Mouse (Mus musculus): ENCODE results near the gene Lss. TPM values are rescaled to one million over a fixed set of nuclear protein-coding genes. Genes with fewer than 3 reads are reported as not detected.
A peak's percentile ranks its signal among the peaks of the same experiment; 100 is the strongest.

The Lss gene
- polyA plus RNA-seq, 1 experiment = 111 TPM

- H3K27me3 ChIP-seq (ENCODE audit: control insufficient read depth, insufficient read depth, low read length, poor library complexity, severe bottlenecking) = no peaks in the 10 kb centered on the region
- no peaks in the 10 kb centered on the region for H3K9me3 ChIP-seq (replicated peaks; ENCODE audit: control insufficient read depth, insufficient read depth, low read length, poor library complexity, severe bottlenecking)
- H3K4me3 ChIP-seq (ENCODE audit: low read depth, low read length) = no peak overlapping the region
- TF ChIP-seq POLR2A (IDR thresholded peaks at IDR 0.05; ENCODE audit: insufficient read depth, low read length) = no peak
- TF ChIP-seq EP300 (IDR thresholded peaks at IDR 0.05; ENCODE audit: insufficient read depth, low read depth, low read length) = no peak
- no peak for TF ChIP-seq CTCF (IDR thresholded peaks at IDR 0.05; ENCODE audit: low read depth, low read length)
- no peak overlapping the region for H3K27ac ChIP-seq (ENCODE audit: insufficient read depth, low read length)
- peaks cover 29% of the 10 kb centered on the region for H3K36me3 ChIP-seq (ENCODE audit: control insufficient read depth, insufficient read depth, low read length, poor library complexity, severe bottlenecking)
- H3K9ac ChIP-seq (ENCODE audit: low read depth, poor library complexity, severe bottlenecking) = no peak overlapping the region
- H3K4me1 ChIP-seq (ENCODE audit: control insufficient read depth, insufficient read depth, low read length) = no peaks in the 10 kb centered on the region
Measured at GRCm38 (mm10) chr10:76548218-76548617, 16.8 kb downstream of the Lss start.

GRCm38 (mm10) chr10:76550458-76550857 is 19.1 kb downstream of the Lss start:
- Histone ChIP-seq H3K36me3 (ENCODE audit: control insufficient read depth, insufficient read depth, low read length, poor library complexity, severe bottlenecking) (peaks cover 30% of the 10 kb centered on the region), H3K9ac (ENCODE audit: low read depth, poor library complexity, severe bottlenecking) (no peak overlapping the region), H3K4me1 (ENCODE audit: control insufficient read depth, insufficient read depth, low read length) (no peaks in the 10 kb centered on the region), H3K27ac (ENCODE audit: insufficient read depth, low read length) (no peak overlapping the region), H3K4me3 (ENCODE audit: low read depth, low read length) (no peak overlapping the region), H3K27me3 (ENCODE audit: control insufficient read depth, insufficient read depth, low read length, poor library complexity, severe bottlenecking) (no peaks in the 10 kb centered on the region), H3K9me3 (replicated peaks; ENCODE audit: control insufficient read depth, insufficient read depth, low read length, poor library complexity, severe bottlenecking) (no peaks in the 10 kb centered on the region)
- TF ChIP-seq EP300 (IDR thresholded peaks at IDR 0.05; ENCODE audit: insufficient read depth, low read depth, low read length) (no peak), CTCF (IDR thresholded peaks at IDR 0.05; ENCODE audit: low read depth, low read length) (peak; percentile 55), POLR2A (IDR thresholded peaks at IDR 0.05; ENCODE audit: insufficient read depth, low read length) (no peak)

DNA sequence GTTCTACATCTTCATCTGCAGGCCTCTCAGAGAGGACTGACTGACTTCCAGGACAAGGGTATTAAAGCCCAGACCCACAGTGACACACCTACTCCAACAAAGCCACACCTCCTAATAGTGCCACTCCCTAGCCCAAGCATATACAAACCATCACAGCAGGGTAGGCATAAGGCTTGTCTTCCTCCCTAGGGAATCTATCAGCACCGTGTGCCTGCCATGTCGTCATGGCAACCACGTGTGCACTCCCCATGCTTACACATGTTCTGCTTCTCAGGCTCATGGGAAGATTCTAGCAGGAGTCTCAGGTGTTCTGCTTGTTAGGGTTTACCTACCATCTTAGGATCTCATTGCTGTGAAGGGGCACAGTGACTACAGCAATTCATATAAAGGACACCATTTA is 20.2 kb downstream of the Lss start:
- Histone ChIP-seq H3K27ac (ENCODE audit: insufficient read depth, low read length) (no peak overlapping the region), H3K4me1 (ENCODE audit: control insufficient read depth, insufficient read depth, low read length) (no peaks in the 10 kb centered on the region), H3K9me3 (replicated peaks; ENCODE audit: control insufficient read depth, insufficient read depth, low read length, poor library complexity, severe bottlenecking) (no peaks in the 10 kb centered on the region), H3K9ac (ENCODE audit: low read depth, poor library complexity, severe bottlenecking) (no peak overlapping the region), H3K27me3 (ENCODE audit: control insufficient read depth, insufficient read depth, low read length, poor library complexity, severe bottlenecking) (no peaks in the 10 kb centered on the region), H3K36me3 (ENCODE audit: control insufficient read depth, insufficient read depth, low read length, poor library complexity, severe bottlenecking) (peaks cover 30% of the 10 kb centered on the region), H3K4me3 (ENCODE audit: low read depth, low read length) (no peak overlapping the region)
- TF ChIP-seq CTCF (IDR thresholded peaks at IDR 0.05; ENCODE audit: low read depth, low read length) (no peak), EP300 (IDR thresholded peaks at IDR 0.05; ENCODE audit: insufficient read depth, low read depth, low read length) (no peak), POLR2A (IDR thresholded peaks at IDR 0.05; ENCODE audit: insufficient read depth, low read length) (no peak)

DNA sequence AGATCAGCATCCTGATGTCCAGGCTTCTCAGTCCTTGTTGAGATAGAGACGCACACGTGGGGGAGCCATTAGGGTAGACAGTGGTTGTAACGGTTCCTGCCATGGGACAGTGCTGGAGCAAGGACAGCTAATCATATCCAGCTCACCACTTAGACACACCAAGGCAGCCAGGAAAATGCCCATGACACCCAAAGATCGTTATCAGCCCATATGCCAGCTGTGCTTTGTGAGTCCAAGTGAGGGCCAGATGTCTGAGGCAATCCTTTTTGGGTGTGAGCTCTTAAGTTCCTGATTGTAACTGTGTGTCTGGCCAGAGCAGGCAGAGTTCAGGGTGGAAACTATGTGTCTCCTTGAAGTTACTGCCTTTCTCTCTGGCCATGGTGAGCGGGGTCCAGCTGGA is 22.7 kb downstream of the Lss start:
- Histone ChIP-seq H3K27ac (ENCODE audit: insufficient read depth, low read length) (no peak overlapping the region), H3K9ac (ENCODE audit: low read depth, poor library complexity, severe bottlenecking) (no peak overlapping the region), H3K4me3 (ENCODE audit: low read depth, low read length) (no peak overlapping the region), H3K36me3 (ENCODE audit: control insufficient read depth, insufficient read depth, low read length, poor library complexity, severe bottlenecking) (peaks cover 22% of the 10 kb centered on the region), H3K27me3 (ENCODE audit: control insufficient read depth, insufficient read depth, low read length, poor library complexity, severe bottlenecking) (no peaks in the 10 kb centered on the region), H3K4me1 (ENCODE audit: control insufficient read depth, insufficient read depth, low read length) (no peaks in the 10 kb centered on the region), H3K9me3 (replicated peaks; ENCODE audit: control insufficient read depth, insufficient read depth, low read length, poor library complexity, severe bottlenecking) (no peaks in the 10 kb centered on the region)
- TF ChIP-seq CTCF (IDR thresholded peaks at IDR 0.05; ENCODE audit: low read depth, low read length) (no peak), EP300 (IDR thresholded peaks at IDR 0.05; ENCODE audit: insufficient read depth, low read depth, low read length) (no peak), POLR2A (IDR thresholded peaks at IDR 0.05; ENCODE audit: insufficient read depth, low read length) (no peak)

- Histone ChIP-seq H3K4me1 (ENCODE audit: control insufficient read depth, insufficient read depth, low read length) (no peaks in the 10 kb centered on the region), H3K9ac (ENCODE audit: low read depth, poor library complexity, severe bottlenecking) (no peak within 1 kb of the TSS), H3K9me3 (replicated peaks; ENCODE audit: control insufficient read depth, insufficient read depth, low read length, poor library complexity, severe bottlenecking) (no peaks in the 10 kb centered on the region), H3K27ac (ENCODE audit: insufficient read depth, low read length) (no peak within 1 kb of the TSS), H3K4me3 (ENCODE audit: low read depth, low read length) (no peak within 1 kb of the TSS), H3K27me3 (ENCODE audit: control insufficient read depth, insufficient read depth, low read length, poor library complexity, severe bottlenecking) (no peaks in the 10 kb centered on the region), H3K36me3 (ENCODE audit: control insufficient read depth, insufficient read depth, low read length, poor library complexity, severe bottlenecking) (no peaks in the 10 kb centered on the region)
- TF ChIP-seq POLR2A (IDR thresholded peaks at IDR 0.05; ENCODE audit: insufficient read depth, low read length) (no peak), EP300 (IDR thresholded peaks at IDR 0.05; ENCODE audit: insufficient read depth, low read depth, low read length) (no peak), CTCF (IDR thresholded peaks at IDR 0.05; ENCODE audit: low read depth, low read length) (no peak)
Measured at GRCm38 (mm10) chr10:76561972-76562371, 30.6 kb downstream of the Lss start, which contains the start of gene Spatc1l. Spatc1l (plus strand) TSS chr10:76562272.

GRCm38 (mm10) chr10:76569996-76570685 is 38.8 kb downstream of the Lss start:
- Histone ChIP-seq H3K4me3 (ENCODE audit: low read depth, low read length) (peak overlapping the region; percentile 11; the same call in 1 of the 2 replicates), H3K27ac (ENCODE audit: insufficient read depth, low read length) (no peak overlapping the region), H3K27me3 (ENCODE audit: control insufficient read depth, insufficient read depth, low read length, poor library complexity, severe bottlenecking) (no peaks in the 10 kb centered on the region), H3K36me3 (ENCODE audit: control insufficient read depth, insufficient read depth, low read length, poor library complexity, severe bottlenecking) (no peaks in the 10 kb centered on the region), H3K9me3 (replicated peaks; ENCODE audit: control insufficient read depth, insufficient read depth, low read length, poor library complexity, severe bottlenecking) (no peaks in the 10 kb centered on the region), H3K4me1 (ENCODE audit: control insufficient read depth, insufficient read depth, low read length) (no peaks in the 10 kb centered on the region), H3K9ac (ENCODE audit: low read depth, poor library complexity, severe bottlenecking) (no peak overlapping the region)
- TF ChIP-seq EP300 (IDR thresholded peaks at IDR 0.05; ENCODE audit: insufficient read depth, low read depth, low read length) (no peak), POLR2A (IDR thresholded peaks at IDR 0.05; ENCODE audit: insufficient read depth, low read length) (no peak), CTCF (IDR thresholded peaks at IDR 0.05; ENCODE audit: low read depth, low read length) (no peak)
